Mouse (Mus musculus) erythroid progenitor cell, adult 5-6 weeks (primary cell): ENCODE data around the gene Slc6a16. TPM values are rescaled to one million over a fixed set of nuclear protein-coding genes. Genes with fewer than 3 reads are reported as not detected.

Experiments used
- ATAC-seq: replicated peaks from 2 replicates; pipeline ENCODE4 v1.8.0; 2016; ENCODE audit warnings: moderate number of reproducible peaks, mild to moderate bottlenecking, moderate TSS enrichment, inconsistent platforms; ENCODE audit not compliant: poor library complexity, low FRiP score, severe bottlenecking
- total RNA-seq, 2 experiments: library from RNA; stranded (forward) in 1 of 2; stranded (reverse) in 1 of 2; fragments of 150-400 nt in 1 of 2; fragments of 186-747, 209-891 nt in 1 of 2; gene quantifications; 2 replicates each; pipeline versions ENCODE4 v1.2.3 to v1.2.4; 2015 to 2017; ENCODE audit warnings: low replicate concordance in 2 of 2

The Slc6a16 gene
- total RNA-seq, 2 experiments from 2014 or later, result not detected

DNA sequence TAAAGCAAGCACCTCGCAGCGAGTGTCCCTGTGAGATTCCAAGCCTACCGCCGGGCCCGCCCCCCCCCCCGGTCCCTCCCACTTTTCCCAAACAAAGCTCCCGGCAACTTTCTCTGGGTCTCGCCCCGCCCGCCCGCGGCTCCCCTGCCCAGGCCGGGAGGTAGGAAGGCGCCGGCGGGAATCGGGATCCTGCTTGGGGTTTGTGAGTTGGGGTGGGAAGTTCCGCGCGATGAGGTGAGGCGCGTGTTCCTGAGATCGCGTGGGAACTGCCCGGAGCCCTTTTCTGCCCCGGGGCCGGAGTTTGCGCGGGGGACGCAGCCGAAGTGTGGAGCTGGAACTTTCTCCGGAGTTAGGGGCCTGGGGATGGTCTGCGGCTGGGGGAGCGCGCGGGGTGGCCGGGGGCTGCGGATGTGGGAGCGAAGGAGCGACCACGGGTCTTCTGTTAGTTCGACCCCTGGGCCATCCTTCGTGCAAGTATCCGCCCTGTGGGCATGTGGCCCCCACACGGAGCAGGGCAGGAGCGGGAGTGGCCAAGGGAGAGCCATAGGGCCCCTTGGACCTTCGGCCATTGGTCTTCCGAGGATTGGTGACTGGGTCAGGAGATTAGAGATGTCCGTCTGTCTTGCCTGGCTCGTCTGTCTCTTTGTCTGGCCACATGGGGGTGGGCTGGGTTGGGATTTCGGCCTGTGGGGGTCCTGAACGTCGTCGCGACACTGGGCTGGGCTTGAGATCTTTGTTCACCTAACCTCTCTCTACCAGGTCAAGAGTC is 25.0 kb upstream of the Slc6a16 start, which contains the start of gene Tead2:
Gene Tead2, plus strand, starts transcription at position 81 of the 769 bp plus-strand sequence.
- no peak for ATAC-seq

DNA sequence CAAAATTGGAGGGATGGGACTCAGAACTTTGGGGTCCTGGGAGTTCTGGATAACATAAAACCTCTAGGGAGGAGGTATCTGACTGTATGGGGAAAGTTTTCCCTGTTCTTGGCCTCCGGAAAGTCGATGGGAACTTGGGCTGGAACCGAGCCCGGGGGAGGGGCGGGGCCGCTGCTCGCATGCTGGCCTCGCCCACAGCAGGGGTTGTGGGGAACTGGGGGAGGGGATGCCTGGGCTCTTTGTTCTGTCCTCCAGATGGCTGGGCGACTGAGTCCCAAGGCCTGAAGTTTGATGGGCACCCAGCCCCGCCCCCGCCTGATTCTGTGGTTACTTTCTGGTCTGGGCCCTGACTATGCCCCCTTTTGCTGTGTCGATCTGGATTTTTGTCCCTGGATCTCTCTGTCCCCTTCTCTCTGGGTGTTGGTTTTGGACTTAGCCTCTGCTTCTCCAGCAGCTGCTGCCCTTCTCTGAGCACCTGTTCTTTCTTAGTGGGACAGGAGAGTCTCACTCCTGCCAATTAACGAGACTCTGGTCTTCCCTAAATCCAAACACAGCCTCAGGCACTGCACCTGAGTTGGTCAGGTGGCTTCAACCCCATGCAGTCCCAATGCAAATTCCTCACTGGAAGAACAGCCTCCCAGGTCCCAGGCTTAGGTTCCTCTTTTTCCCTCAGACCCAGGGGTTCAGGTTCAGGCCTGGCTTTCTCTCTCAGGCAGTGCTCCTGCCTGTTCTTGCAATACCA is 24.3 kb upstream of the Slc6a16 start:
- no peak for ATAC-seq

DNA sequence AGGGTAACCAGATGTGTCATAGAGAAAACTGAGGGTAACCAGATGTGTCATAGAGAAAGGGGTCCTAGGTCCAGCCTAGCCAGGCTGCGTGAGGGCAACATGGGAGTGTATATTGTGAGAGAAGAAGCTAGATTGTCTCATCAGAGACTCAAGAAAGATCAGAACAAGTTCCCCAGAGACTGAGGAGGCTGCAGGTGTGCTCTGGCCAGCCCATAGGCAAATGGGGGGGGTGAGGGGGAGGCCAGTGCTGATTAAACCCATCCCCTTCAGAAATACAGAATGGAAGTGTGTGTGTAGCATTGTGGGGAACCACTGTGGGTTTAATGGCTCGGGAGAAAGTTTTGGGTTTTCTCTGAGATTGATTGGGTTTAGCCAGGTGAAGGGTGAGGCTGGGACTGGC is 19.2 kb upstream of the Slc6a16 start:
- no peak for ATAC-seq

DNA sequence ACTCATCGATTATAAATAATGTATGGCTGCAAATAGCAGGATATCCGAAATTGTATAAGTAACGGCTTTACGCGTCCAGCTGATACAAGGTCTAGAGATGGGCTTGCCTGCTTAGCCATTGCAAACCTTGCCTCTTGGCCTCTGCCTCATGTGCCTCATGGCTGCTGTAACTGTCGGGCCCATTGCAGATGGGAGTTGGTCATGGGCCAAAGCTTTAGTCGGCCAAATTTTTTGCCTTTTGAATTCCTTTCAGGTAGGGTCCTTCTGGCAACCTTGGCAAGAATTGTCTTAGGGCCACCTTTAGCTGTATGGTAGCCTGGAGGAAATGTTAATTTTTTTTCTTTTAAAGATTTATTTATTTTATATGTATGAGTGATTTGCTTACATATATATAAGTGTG is 16.1 kb upstream of the Slc6a16 start:
- ATAC-seq, result no peak

DNA sequence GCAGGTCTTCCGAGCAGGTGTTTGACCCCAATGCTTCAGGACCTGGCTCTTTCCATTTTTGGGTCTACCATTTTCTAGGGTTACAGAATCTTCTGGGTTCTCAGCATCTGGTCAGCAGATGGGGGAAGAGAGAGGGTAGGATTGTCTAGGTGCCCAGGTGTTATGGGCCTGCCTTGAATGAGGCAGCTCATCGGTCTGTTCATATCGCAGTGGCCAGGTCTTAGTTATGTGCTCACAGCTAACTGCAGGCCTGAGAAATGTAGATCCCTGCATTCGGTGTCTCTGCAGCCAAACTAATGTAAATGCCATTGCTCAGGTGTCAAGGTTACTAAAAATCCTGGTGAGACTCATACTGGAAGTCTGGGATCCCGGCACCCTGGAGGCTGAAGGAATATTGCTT is 14.5 kb upstream of the Slc6a16 start:
- no peak for ATAC-seq

DNA sequence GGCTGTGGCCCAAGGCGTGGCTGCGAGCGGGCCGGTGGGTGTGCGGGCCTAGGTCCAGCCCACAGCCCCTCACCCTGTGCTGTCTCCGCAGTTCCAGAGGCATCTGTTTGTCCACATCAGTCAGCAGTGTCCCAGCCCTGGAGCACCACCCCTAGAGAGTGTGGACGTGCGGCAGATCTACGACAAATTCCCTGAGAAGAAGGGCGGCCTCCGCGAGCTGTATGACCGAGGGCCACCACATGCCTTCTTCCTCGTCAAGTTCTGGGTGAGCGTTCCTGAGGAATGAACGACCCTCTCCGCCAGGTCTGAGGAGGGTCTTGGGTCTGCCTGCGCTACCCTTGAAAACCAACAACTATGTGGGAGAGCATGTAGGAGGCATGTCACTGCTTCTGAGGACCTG is 12.3 kb upstream of the Slc6a16 start:
- ATAC-seq, result no peak

DNA sequence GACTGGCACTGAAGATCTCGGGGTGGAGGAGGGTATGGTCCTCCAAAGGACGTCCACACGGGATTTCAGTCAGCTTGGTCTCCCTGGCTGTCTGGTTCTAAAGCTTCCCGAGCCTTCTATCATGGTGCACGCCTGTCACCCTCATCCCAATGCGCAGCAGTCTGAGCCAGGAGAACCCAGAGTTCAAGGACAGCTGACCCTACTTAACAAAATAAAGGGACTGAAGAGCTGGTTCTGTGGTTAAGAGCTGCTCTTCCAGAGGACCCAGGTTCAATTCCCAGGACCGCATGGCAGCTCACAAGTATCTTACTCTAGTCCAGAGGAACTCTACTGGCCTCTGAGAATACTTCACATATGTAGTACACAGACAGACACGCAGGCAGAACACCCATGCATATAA is 11.8 kb upstream of the Slc6a16 start:
- no peak for ATAC-seq

DNA sequence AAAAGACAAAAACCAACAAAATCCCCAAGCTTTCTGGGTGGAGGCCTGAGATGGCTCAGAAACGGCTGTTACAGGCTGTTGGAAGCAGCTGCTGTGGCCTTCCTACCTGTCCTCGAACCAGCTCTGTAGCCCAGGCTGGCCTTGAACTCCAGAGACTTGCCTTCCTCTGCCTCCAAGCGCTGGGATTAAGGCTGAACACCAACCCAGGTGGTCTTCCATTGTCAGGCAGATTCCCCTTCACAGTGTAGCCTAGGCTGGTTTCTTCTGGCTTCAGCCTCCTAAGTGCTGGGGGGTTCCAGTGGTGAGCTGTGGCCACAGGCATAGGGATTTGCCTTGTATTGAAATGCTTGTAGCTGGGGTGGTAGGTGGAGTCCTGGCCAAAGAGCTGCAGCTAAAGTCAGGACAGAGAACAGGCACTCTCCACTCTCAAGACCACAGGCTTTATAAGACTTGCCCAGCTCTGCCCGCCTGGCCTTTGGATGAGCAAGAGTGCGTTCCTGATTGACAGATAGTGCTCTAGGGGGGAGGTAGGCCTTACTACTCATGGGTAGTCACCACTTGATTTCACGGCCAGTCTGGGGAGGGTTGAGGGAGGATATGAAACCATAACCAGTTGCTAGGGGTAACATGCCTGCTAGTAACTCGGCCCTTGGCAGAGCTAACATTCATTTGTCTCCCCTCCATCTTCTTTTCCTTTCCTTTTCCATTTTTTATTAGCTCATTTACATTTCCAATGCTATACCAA is 11.3 kb upstream of the Slc6a16 start:
- no peak for ATAC-seq

DNA sequence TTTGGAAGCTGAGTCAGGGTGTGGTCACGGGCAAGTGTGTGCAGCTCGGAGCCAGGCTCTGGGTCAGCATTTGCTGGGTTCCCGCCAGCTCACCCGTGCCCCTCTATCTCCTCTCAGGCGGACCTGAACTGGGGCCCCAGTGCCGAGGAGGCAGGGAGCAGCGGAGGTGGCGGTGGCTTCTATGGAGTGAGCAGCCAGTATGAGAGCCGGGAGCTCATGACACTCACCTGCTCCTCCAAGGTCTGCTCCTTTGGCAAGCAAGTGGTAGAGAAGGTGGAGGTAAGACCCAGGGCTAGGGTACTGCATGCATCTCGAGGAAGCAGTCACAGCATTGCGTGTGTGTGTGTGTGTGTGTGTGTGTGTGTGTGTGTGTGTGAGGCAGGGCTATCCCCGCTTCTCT is 9.7 kb upstream of the Slc6a16 start:
- ATAC-seq, result no peak

DNA sequence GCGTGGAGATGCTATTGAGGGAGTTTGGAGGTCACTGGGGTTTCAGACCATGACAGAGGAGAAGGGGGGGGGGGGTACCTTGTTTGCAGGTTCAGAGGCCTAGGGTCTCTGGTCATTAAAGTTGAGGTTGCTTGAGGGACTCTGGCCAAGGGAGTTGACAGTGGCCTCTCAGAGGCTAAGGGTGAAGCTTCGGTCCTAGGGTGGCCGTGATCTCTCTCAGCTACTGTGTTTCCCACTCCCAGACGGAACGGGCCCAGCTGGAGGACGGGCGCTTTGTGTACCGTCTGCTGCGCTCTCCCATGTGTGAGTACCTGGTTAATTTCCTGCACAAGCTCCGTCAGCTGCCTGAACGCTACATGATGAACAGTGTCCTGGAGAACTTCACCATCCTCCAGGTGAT is 8.9 kb upstream of the Slc6a16 start:
- ATAC-seq, result no peak

DNA sequence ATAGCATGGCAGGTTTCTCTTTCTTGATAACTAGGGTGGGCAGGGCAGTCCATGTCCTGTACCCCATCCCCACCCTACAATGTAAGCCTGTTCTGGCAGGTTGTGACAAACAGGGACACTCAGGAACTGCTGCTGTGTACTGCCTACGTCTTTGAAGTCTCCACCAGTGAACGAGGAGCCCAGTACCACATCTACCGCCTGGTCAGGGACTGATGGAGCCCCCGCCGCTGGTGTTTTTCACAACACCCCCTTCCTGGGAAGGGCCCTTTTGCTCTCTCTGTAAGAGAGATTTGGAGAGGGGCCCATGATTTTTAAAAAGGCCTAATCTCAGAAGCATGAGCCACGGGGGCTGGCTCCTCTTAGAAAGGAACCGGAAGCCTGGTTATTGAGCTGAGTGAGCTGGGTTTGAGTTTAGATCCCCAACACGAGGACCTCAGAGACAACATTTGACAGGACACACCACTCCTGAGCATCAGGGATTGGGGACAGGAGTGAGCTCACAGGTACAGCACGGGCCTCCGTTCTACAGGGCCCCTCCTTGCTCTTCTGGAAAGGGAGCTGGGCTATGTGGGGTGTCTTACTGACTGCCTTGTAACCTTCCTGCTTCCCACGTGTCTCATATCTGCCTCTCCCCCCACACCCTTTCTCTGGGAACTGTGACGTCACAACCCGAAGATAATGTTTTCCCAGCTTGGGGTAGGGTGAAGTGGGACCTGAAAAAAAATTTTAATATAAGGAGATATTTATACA is 8.0 kb upstream of the Slc6a16 start:
- no peak for ATAC-seq

DNA sequence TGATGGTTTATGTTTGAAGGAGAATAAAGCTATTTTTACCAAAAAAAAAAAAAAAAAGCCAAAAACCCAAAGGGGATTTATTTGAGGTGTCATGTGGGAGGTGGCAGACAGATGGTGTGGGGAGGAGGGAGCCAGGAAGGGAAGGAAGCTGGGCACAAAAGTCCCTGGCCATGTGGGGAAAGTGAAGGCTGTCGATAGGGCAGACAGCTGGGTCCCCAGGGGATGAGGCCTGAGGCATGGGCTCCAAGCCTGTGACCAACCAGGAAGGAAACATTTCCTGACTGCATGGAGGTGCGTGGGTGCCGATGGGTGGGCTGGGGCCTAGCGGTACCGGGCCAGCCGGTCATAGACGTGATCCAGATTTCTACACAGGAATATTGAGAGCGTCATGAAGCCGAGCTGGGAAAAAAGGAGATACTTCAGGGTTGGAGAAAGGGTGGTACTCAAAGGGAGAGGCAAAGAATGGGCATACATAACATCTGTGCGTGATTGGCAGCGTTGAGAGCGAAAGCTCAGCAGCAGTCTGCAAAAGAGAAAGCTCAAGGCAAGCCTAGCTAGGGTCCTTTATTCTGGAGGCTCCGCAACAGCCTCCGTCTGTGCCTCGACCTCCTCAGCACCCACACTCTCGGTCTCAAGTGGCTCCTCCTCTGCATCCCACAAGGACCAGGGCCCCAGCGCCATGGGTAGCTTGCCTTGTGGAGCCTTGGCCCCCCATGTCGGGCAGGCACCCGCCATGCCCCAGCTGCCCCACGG is 7.1 kb upstream of the Slc6a16 start:
- no peak for ATAC-seq

DNA sequence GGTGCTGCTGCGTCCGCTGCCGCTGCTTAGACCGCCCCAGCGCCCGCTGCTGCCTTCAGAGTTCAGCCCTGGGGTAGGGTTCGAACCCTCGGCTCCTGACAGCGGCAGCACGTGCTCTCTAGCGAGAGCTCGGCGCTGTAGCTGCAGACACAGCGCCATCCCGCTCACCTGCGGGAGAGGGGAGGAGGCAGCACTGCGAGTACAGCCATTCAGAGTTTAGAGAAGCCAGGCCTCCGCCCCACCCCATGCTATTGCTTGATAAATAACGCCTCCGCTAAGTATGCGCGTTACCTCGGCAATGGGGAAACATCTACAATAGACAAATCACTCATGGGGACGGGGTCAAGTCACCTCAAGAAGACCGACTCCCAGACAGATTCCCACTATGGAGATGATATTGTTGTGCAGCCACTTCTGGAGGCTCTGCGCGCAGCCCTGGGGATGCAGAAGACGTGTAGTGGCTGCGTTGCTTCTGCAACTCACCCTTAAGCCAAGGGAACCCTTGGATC is 6.5 kb upstream of the Slc6a16 start:
- ATAC-seq, result no peak

DNA sequence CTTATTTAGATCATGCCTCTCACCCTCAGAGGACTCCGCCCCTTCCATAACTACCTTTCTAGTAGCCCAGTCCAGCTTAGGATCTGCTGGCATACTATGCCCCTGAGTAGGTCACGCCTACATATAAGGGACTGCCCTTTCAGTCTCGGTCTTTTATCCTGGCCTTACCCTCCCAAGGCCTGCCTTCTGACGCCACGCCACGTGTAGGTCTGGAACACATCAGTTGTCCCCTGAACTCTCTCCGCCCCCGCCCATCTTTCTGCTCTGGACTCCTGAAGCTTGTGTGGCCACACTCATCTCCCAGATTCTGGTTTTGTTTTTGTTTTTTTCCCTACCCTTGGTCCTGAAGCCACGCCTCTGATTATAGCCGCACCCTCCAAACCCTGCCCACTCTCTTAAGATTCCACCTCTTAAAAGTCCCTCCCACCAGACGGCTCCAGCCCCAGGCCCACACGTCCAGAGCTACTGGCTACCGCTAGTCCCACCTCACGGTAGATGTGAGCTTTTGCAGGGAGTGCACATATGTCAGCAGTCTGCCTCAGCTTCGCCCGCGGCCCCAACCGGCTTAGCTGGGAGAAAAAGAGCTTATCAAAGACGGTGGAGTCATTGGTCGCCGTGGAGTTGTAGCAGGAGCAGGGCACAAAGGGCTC is 5.8 kb upstream of the Slc6a16 start:
- no peak for ATAC-seq

DNA sequence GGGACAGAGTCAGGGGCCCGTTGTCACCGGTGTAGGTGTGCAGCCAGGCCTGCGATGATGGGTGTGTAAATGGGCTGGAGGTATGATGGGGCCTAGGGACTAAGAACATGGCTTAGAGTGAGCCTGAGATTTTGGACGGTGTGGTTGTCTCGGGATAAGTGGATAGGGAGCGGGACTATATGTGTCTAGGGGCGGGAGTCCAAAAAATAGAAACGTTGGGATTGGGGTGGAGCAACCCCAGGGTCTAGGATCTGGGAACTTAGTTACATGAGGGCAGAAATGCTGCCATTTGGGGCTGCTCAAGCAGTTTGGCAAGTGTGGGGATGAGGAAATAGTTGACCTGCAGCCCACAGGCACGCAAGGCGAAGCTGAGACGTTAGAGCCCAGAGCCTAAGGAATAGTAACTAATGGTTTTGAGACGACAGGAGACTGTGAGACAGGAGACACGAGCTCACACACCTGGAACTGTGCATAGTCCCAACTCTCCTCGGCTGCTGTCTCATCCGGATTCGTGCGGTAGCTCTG is 5.2 kb upstream of the Slc6a16 start:
- ATAC-seq, result no peak

DNA sequence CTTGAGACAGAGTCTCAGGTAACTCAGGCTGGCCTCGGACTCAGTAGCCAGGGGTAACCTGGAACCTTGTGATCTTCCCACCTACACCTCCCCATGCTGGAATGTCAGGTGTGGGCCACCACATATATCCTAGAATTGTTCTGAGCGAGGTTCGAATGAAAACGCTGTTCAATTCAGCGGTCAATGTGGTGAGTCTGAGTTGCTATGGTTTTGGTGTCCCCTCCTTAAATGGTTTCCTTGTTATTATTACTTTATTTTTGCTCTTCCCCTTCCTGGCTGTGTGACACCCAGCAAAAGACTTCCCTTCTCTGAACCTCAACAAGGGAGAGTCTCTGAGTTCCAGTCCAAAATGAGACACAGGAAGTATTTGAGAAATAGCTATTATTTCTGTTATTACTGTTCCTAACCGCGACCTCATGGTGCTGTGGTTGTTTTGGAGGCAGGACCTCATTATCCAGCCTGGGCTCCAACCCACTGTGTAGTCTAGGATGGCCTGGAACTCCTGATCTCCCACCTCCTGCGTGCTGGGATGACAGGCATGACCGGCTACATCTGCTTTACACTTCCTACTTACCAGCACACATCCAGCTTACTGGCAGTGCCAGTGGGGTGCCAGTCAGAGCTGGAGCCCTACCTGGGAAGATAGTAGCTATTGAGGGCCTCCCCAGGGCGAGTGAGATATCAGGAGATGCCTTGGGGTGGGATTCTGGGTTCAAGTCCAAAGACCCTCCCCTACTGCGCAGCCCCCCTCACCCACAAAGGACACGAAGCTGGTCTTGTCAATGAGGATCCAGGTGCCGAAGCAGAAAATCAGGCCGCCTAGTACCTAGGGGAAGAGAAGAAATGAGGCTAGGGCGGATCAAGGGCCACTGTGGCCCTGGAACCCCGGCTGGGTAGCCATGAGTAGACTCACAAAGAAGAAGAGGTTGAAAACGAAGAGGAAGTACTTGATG is 2.9 kb upstream of the Slc6a16 start:
- peak; percentile 15; the same call in 1 of the 2 replicates for ATAC-seq
